Mouse (Mus musculus): Measurements from ENCODE around the gene Dnah3.

DNA sequence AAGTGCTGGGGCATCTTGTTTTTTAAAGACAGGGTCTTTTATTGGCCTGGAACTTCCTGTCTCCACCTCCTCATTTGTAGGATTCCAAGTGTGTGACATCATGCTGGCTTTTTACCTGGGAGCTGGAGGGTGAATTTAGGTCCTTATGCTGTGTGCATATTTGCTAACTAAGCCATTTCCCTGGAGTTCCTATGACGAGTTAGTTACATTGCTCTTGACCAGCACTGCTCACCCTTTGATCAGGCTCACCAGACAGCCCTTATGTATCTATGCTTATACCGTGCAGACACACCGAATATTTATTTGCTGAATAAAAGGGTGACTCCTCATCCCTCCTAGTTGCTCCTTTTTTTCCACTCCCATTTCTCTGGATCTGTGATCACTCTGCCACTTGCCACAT lies 14.9 kb downstream of the Dnah3 start:
- TF ChIP-seq CTCF (IDR thresholded peaks at IDR 0.05; ENCODE audit: extremely low read depth, insufficient read depth, low read length) (no peak), POLR2A (IDR thresholded peaks at IDR 0.05; ENCODE audit: extremely low read depth, insufficient read depth, low read length) (no peak)

Measured in cortical plate, adult 2 months (tissue).